Mouse (Mus musculus) G1E (cell line): ENCODE measurements around the gene Tox2. TPM values are rescaled to one million over a fixed set of nuclear protein-coding genes. Genes with fewer than 3 reads are reported as not detected.

Experiments
- ATAC-seq: 2 replicates; pipeline ENCODE4 v1.8.0; 2016; ENCODE audit warnings: mild to moderate bottlenecking; ENCODE audit not compliant: insufficient number of reproducible peaks, poor library complexity, low FRiP score, severe bottlenecking; ENCODE audit errors: extremely low read depth
- DNase-seq: peaks from one replicate; pipeline ENCODE4 v3.0.0; 2012; ENCODE audit warnings: low spot score
- H3K27me3 ChIP-seq: 2 replicates; pipeline ENCODE4 v1.6.1; 2012; ENCODE audit warnings: mild to moderate bottlenecking, low read length, inconsistent platforms; ENCODE audit not compliant: insufficient read depth
- H3K36me3 ChIP-seq: replicated peaks from 2 replicates; pipeline ENCODE3; 2012; ENCODE audit warnings: mild to moderate bottlenecking, inconsistent platforms
- H3K4me1 ChIP-seq: 2 replicates; pipeline ENCODE4 v1.6.1; 2012; ENCODE audit warnings: low read depth, low read length, inconsistent platforms, mixed read lengths; ENCODE audit not compliant: insufficient read depth
- H3K4me3 ChIP-seq: 2 replicates; pipeline ENCODE4 v1.5.1; 2012; ENCODE audit warnings: low read depth, mild to moderate bottlenecking, inconsistent platforms, low read length, moderate library complexity, mixed read lengths
- H3K9me3 ChIP-seq: replicated peaks from 2 replicates; pipeline ENCODE4 v1.6.1; 2012; ENCODE audit warnings: inconsistent platforms
- CTCF ChIP-seq: IDR thresholded peaks from 2 replicates; pipeline ENCODE4 v1.5.1; 2012; ENCODE audit warnings: low read depth, low read length, inconsistent platforms, mixed read lengths
- GATA1 ChIP-seq: IDR thresholded peaks from 2 replicates; pipeline ENCODE4 v1.6.1; 2012; ENCODE audit warnings: borderline replicate concordance, low read length, inconsistent platforms, mixed read lengths
- GATA2 ChIP-seq: IDR thresholded peaks from 2 replicates; pipeline ENCODE4 v1.6.1; 2012; ENCODE audit warnings: low read depth, low read length, inconsistent platforms, borderline replicate concordance
- POLR2AphosphoS5 ChIP-seq: IDR thresholded peaks from 2 replicates; pipeline ENCODE4 v1.6.1; 2012; ENCODE audit warnings: low read depth, low read length, inconsistent platforms; ENCODE audit not compliant: insufficient replicate concordance
- TAL1 ChIP-seq: conservative IDR thresholded peaks from 2 replicates; pipeline ENCODE4 v1.6.1; 2012; ENCODE audit warnings: low read depth, low read length, inconsistent platforms, mixed read lengths
- polyA plus RNA-seq: library from polyadenylated mRNA; stranded (reverse); fragments of >175 nt; gene quantifications from 2 replicates; pipeline ENCODE4 v1.2.3, GENCODE M21; 2012
- total RNA-seq, 2 experiments: library from RNA; stranded (forward) in 1 of 2; stranded (reverse) in 1 of 2; fragments of 200-1000 nt in 1 of 2; fragments of >200 nt in 1 of 2; fragmentation: Nextera tagmentation in 1 of 2; gene quantifications; 2 replicates each; pipeline ENCODE4 v1.2.3; 2014 to 2017

Gene Tox2
- total and polyA plus RNA-seq, 3 experiments = not detected

DNA sequence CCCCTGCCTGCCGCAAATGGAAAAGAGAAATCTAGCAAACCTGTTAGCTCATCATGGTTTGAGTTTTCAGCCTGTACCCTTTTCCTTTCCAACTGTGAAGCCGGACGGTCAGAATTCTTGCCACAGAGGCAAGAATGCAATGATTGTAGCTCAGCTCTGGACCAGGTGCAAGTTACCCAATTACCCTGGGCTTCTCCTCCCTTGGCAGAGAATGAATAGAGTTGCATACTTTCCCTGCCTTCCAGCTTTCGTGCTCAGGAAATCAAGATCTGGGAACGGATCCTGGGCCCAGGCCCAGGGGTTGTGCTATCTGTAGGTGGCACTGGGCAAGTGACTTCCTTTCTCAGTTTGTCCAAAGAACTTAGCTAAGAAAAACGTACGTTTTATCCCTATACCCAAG lies 28.9 kb upstream of the Tox2 start:
- H3K27me3 ChIP-seq = no peaks in the 10 kb centered on the region
- H3K4me1 ChIP-seq = no peaks in the 10 kb centered on the region
- no peak for DNase-seq
- no peaks in the 10 kb centered on the region for H3K36me3 ChIP-seq
- H3K4me3 ChIP-seq = no peak overlapping the region
- TF ChIP-seq CTCF (no peak), TAL1 (no peak), GATA1 (no peak), GATA2 (no peak), POLR2AphosphoS5 (no peak)
- ATAC-seq = no peak
- no peaks in the 10 kb centered on the region for H3K9me3 ChIP-seq

DNA sequence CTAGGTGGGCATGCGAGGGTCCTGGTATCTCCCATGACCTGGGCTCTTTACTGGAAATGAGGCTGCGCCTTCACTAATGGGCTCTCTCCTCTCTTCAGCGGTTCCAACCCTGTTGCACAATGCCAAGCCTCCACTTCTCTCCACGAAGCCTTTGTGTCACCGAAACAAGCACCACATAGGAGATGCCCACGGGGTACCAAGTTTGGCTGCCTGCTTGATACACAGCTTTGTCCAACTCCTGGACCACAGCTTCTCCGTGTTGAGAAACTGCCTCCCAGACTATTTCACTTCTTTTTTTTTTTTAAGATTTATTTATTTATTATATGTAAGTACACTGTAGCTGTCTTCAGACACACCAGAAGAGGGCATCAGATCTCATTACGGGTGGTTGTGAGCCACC lies 27.1 kb upstream of the Tox2 start:
- no peaks in the 10 kb centered on the region for H3K4me1 ChIP-seq
- DNase-seq (no peak), ATAC-seq (no peak)
- H3K36me3 ChIP-seq = no peaks in the 10 kb centered on the region
- H3K9me3 ChIP-seq = no peaks in the 10 kb centered on the region
- H3K27me3 ChIP-seq = no peaks in the 10 kb centered on the region
- H3K4me3 ChIP-seq = no peak overlapping the region
- TF ChIP-seq GATA1 = no peak
- TF ChIP-seq GATA2 = no peak
- TF ChIP-seq TAL1 = no peak
- no peak for TF ChIP-seq POLR2AphosphoS5
- TF ChIP-seq CTCF = no peak

DNA sequence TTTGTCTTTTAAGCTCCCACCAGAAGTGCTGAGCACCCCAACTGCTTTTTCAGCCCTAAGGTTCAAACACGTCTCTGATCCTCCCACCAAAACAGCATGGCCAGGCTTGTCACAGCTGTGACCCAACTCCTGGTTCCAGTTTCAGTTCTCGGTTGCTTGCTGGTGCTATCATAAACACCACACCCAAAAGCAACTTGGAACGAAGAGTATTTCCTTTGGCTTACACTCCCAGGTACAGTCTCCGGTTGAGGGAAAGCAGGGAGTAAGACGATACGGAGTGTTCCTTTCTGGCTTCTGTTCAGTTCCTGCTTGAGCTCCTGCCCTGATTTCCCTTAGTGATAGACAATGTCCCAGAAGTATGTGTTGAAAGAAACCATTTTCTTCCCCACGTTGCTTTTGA lies 26.4 kb upstream of the Tox2 start:
- Histone ChIP-seq H3K27me3 (no peaks in the 10 kb centered on the region), H3K9me3 (no peaks in the 10 kb centered on the region), H3K4me1 (no peaks in the 10 kb centered on the region), H3K4me3 (no peak overlapping the region), H3K36me3 (no peaks in the 10 kb centered on the region)
- DNase-seq (no peak), ATAC-seq (no peak)
- no peak for TF ChIP-seq CTCF
- no peak for TF ChIP-seq POLR2AphosphoS5
- TF ChIP-seq GATA1 = no peak
- TF ChIP-seq GATA2 = no peak
- no peak for TF ChIP-seq TAL1

DNA sequence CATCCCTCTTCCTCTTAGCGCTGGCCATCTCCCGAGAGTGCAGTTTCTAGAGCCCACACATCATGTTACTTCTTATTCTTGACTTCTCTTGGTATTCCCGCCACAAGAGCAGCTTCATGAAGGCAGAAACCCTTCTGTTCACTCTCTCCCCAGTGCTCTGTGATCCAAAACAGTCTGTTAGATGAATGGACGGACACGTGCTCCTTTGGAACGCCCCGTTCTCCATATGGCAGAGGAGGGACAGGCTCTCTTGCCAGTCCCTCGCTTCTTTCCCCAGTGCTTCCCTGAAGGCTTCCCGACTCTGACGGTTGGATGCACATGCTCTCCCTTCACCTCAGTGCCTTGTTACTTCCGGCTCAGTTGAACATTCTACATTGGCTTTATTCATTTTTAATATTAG lies 15.4 kb upstream of the Tox2 start:
- no peak for DNase-seq

DNA sequence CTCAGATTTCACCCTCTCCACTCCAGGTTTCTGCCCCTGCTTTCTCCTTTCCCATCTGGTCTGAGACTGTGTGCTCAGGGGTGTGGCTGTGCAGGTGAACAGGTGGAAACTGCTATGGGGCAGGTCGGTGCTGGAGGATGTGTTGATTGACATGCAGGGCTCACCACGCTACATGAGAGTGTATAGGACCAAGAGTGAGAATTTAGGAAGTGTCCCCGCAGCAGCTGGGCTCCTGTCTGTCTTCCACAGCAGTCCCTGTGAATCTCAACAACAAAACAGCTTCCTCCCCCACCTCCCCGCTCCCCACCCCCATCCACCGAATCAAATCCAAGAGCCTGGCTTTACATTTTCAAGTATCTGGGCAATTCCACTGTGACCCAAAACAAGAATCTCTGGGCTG lies 13.3 kb upstream of the Tox2 start:
- no peaks in the 10 kb centered on the region for H3K36me3 ChIP-seq
- H3K4me3 ChIP-seq = no peak overlapping the region
- H3K27me3 ChIP-seq = no peaks in the 10 kb centered on the region
- no peaks in the 10 kb centered on the region for H3K4me1 ChIP-seq
- TF ChIP-seq CTCF (no peak), TAL1 (no peak), GATA1 (no peak), POLR2AphosphoS5 (no peak), GATA2 (no peak)
- ATAC-seq = no peak
- no peaks in the 10 kb centered on the region for H3K9me3 ChIP-seq
- no peak for DNase-seq

More for the DNA sequence above, 15.4 kb upstream of the Tox2 start:
- H3K9me3 ChIP-seq = no peaks in the 10 kb centered on the region
- no peak overlapping the region for H3K4me3 ChIP-seq
- TF ChIP-seq GATA2 (no peak), CTCF (no peak)
- ATAC-seq = no peak
- H3K36me3 ChIP-seq = no peaks in the 10 kb centered on the region
- no peaks in the 10 kb centered on the region for H3K27me3 ChIP-seq
- no peaks in the 10 kb centered on the region for H3K4me1 ChIP-seq

DNA sequence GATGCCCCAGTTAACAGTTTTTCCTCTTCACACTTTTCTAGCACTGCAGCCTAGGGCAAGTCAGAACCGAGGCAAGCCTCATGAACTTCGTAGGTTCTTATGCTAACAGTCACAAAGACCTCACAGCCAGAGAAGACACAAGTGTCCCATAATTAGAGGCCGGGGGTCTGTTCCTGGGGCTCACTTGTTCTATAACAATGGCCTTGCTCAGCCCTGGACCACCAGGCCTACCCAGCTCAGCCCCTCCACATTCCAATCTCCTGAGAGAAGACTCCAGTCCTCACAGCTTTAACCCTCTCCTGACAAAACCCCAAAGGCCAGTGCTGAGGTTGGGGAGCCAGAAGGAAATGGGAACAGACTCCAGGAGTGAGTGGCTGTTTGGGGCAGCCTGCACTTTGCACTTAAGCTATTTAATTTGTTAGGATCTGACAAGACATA lies 12.9 kb upstream of the Tox2 start:
- DNase-seq (no peak), ATAC-seq (no peak)
- H3K9me3 ChIP-seq = no peaks in the 10 kb centered on the region
- TF ChIP-seq GATA1 = no peak
- no peak for TF ChIP-seq CTCF
- no peak for TF ChIP-seq GATA2
- no peak for TF ChIP-seq POLR2AphosphoS5
- no peak for TF ChIP-seq TAL1
- H3K4me1 ChIP-seq = no peaks in the 10 kb centered on the region
- no peak overlapping the region for H3K4me3 ChIP-seq
- no peaks in the 10 kb centered on the region for H3K27me3 ChIP-seq
- H3K36me3 ChIP-seq = no peaks in the 10 kb centered on the region

DNA sequence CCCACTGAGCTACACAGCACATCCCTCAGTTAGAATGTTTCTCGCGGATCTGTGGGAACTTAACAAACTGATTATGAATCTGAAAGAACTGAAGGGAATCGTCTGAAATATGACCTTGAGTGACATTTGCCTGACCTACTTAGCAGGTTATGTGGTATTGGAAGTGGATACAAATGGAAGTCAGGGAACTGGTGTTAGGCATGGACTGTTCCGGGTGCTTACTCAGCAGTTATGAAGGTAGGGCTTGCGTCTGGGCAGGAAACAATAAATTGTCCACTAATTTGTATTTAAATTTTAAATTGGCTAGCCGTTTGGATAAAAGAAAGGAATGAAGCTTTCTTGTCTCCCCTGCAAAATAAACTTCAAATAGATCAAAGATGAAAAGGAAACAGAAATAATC lies 10.4 kb upstream of the Tox2 start:
- Histone ChIP-seq H3K9me3 (no peaks in the 10 kb centered on the region), H3K36me3 (no peaks in the 10 kb centered on the region), H3K4me3 (no peak overlapping the region), H3K27me3 (no peaks in the 10 kb centered on the region), H3K4me1 (no peaks in the 10 kb centered on the region)
- no peak for TF ChIP-seq POLR2AphosphoS5
- no peak for TF ChIP-seq CTCF
- TF ChIP-seq TAL1 = no peak
- no peak for TF ChIP-seq GATA2
- DNase-seq = no peak
- no peak for ATAC-seq
